Mouse (Mus musculus): ENCODE results near the gene Naa40. TPM values are rescaled to one million over a fixed set of nuclear protein-coding genes. Genes with fewer than 3 reads are reported as not detected.
A peak's percentile ranks its signal among the peaks of the same experiment; 100 is the strongest.

The Naa40 gene
- total RNA-seq, 1 experiment = 50.9 TPM

- Histone ChIP-seq H3K9ac (ENCODE audit: insufficient read depth, low read depth, low read length, poor library complexity, severe bottlenecking) (peak overlapping the region; percentile 72; the same call in 1 of the 2 replicates), H3K9me3 (ENCODE audit: control insufficient read depth, insufficient read depth, low read depth, low read length) (no peaks in the 10 kb centered on the region), H3K27ac (ENCODE audit: insufficient read depth, low read depth, low read length, poor library complexity, severe bottlenecking) (peak overlapping the region; percentile 93), H3K4me3 (ENCODE audit: insufficient read depth in 1 of 2, low read depth in 1 of 2, low read length in 2 of 2, poor library complexity in 1 of 2, severe bottlenecking in 1 of 2) (peak overlapping the region; percentile 94 to 99), H3K4me1 (ENCODE audit: control insufficient read depth in 2 of 2, insufficient read depth in 2 of 2, low read length in 2 of 2, poor library complexity in 1 of 2) (peaks cover 8 to 30% of the 10 kb centered on the region in 2 experiments), H3K36me3 (ENCODE audit: control insufficient read depth, insufficient read depth, low read length, poor library complexity, severe bottlenecking) (peaks cover 20% of the 10 kb centered on the region)
- TF ChIP-seq HCFC1 (IDR thresholded peaks at IDR 0.05; ENCODE audit: borderline replicate concordance, insufficient read depth, low read length) (no peak), ZNF384 (IDR thresholded peaks at IDR 0.05; ENCODE audit: low read depth, low read length) (no peak)
- DNase-seq (ENCODE audit: low read depth, low spot score) = no peak
- in situ Hi-C loops (cut with MboI; ENCODE audit: low sequenced_read_pairs in 2 of 2, unreplicated experiment in 2 of 2) = no loop called here
These were observed 25.4 kb upstream of the Naa40 start for GRCm38 (mm10) chr19:7266421-7266831.

GRCm38 (mm10) chr19:7265478-7266191, 24.7 kb upstream of the Naa40 start:
- Histone ChIP-seq H3K9ac (ENCODE audit: insufficient read depth, low read depth, low read length, poor library complexity, severe bottlenecking) (peak overlapping the region; percentile 51), H3K36me3 (ENCODE audit: control insufficient read depth, insufficient read depth, low read length, poor library complexity, severe bottlenecking) (peaks cover 12% of the 10 kb centered on the region), H3K27ac (ENCODE audit: insufficient read depth, low read depth, low read length, poor library complexity, severe bottlenecking) (peak overlapping the region; percentile 93), H3K4me1 (ENCODE audit: control insufficient read depth in 2 of 2, insufficient read depth in 2 of 2, low read length in 2 of 2, poor library complexity in 1 of 2) (peaks cover 8 to 29% of the 10 kb centered on the region in 2 experiments), H3K9me3 (ENCODE audit: control insufficient read depth, insufficient read depth, low read depth, low read length) (no peaks in the 10 kb centered on the region), H3K4me3 (ENCODE audit: insufficient read depth in 1 of 2, low read depth in 1 of 2, low read length in 2 of 2, poor library complexity in 1 of 2, severe bottlenecking in 1 of 2) (peak overlapping the region; percentile 41 to 99)
- in situ Hi-C loops (cut with MboI; ENCODE audit: low sequenced_read_pairs in 2 of 2, unreplicated experiment in 2 of 2) = no loop called here
- TF ChIP-seq MAFK (IDR thresholded peaks at IDR 0.05; ENCODE audit: insufficient read depth, low read depth, low read length) (no peak), CHD2 (IDR thresholded peaks at IDR 0.05; ENCODE audit: low read depth, low read length) (no peak), ZNF384 (IDR thresholded peaks at IDR 0.05; ENCODE audit: low read depth, low read length) (no peak), HCFC1 (IDR thresholded peaks at IDR 0.05; ENCODE audit: borderline replicate concordance, insufficient read depth, low read length) (no peak), ZC3H11A (IDR thresholded peaks at IDR 0.05; ENCODE audit: borderline replicate concordance, low read depth, low read length) (no peak)
- no peak for DNase-seq (ENCODE audit: low read depth, low spot score)

- Histone ChIP-seq H3K4me1 (ENCODE audit: control insufficient read depth in 2 of 2, insufficient read depth in 2 of 2, low read length in 2 of 2, poor library complexity in 1 of 2) (peaks cover 8 to 28% of the 10 kb centered on the region in 2 experiments), H3K4me3 (ENCODE audit: insufficient read depth in 1 of 2, low read depth in 1 of 2, low read length in 2 of 2, poor library complexity in 1 of 2, severe bottlenecking in 1 of 2) (peak overlapping the region; percentile 55 to 69), H3K27ac (ENCODE audit: insufficient read depth, low read depth, low read length, poor library complexity, severe bottlenecking) (peak overlapping the region; percentile 93), H3K9ac (ENCODE audit: insufficient read depth, low read depth, low read length, poor library complexity, severe bottlenecking) (peak overlapping the region; percentile 58), H3K9me3 (ENCODE audit: control insufficient read depth, insufficient read depth, low read depth, low read length) (no peaks in the 10 kb centered on the region), H3K36me3 (ENCODE audit: control insufficient read depth, insufficient read depth, low read length, poor library complexity, severe bottlenecking) (peaks cover 5% of the 10 kb centered on the region)
- DNase-seq (ENCODE audit: low read depth, low spot score) = peak; percentile 73
- in situ Hi-C loops (cut with MboI; ENCODE audit: low sequenced_read_pairs in 2 of 2, unreplicated experiment in 2 of 2) = no loop called here
- no peak for TF ChIP-seq CHD2 (IDR thresholded peaks at IDR 0.05; ENCODE audit: low read depth, low read length)
- TF ChIP-seq HCFC1 (IDR thresholded peaks at IDR 0.05; ENCODE audit: borderline replicate concordance, insufficient read depth, low read length) = no peak
- TF ChIP-seq ZC3H11A (IDR thresholded peaks at IDR 0.05; ENCODE audit: borderline replicate concordance, low read depth, low read length) = no peak
- TF ChIP-seq ZNF384 (IDR thresholded peaks at IDR 0.05; ENCODE audit: low read depth, low read length) = no peak
- no peak for TF ChIP-seq MAFK (IDR thresholded peaks at IDR 0.05; ENCODE audit: insufficient read depth, low read depth, low read length)
These were observed 23.9 kb upstream of the Naa40 start for GRCm38 (mm10) chr19:7264766-7265331.

GRCm38 (mm10) chr19:7264088-7264765, 23.2 kb upstream of the Naa40 start:
- in situ Hi-C loops (cut with MboI; ENCODE audit: low sequenced_read_pairs in 2 of 2, unreplicated experiment in 2 of 2) = no loop called here
- Histone ChIP-seq H3K36me3 (ENCODE audit: control insufficient read depth, insufficient read depth, low read length, poor library complexity, severe bottlenecking) (no peaks in the 10 kb centered on the region), H3K9me3 (ENCODE audit: control insufficient read depth, insufficient read depth, low read depth, low read length) (no peaks in the 10 kb centered on the region), H3K27ac (ENCODE audit: insufficient read depth, low read depth, low read length, poor library complexity, severe bottlenecking) (peak overlapping the region; percentile 93), H3K4me3 (ENCODE audit: insufficient read depth in 1 of 2, low read depth in 1 of 2, low read length in 2 of 2, poor library complexity in 1 of 2, severe bottlenecking in 1 of 2) (peak overlapping the region; percentile 55 to 69; a peak in 3 of 4 replicates), H3K4me1 (ENCODE audit: control insufficient read depth in 2 of 2, insufficient read depth in 2 of 2, low read length in 2 of 2, poor library complexity in 1 of 2) (peaks cover 8 to 28% of the 10 kb centered on the region in 2 experiments), H3K9ac (ENCODE audit: insufficient read depth, low read depth, low read length, poor library complexity, severe bottlenecking) (peak overlapping the region; percentile 48; the same call in 1 of the 2 replicates)
- TF ChIP-seq HCFC1 (IDR thresholded peaks at IDR 0.05; ENCODE audit: borderline replicate concordance, insufficient read depth, low read length) = peak; percentile 30; the same call in 1 of the 2 replicates
- TF ChIP-seq ZC3H11A (IDR thresholded peaks at IDR 0.05; ENCODE audit: borderline replicate concordance, low read depth, low read length) = peak; percentile 30; the same call in 1 of the 2 replicates
- no peak for TF ChIP-seq MAFK (IDR thresholded peaks at IDR 0.05; ENCODE audit: insufficient read depth, low read depth, low read length)
- TF ChIP-seq CHD2 (IDR thresholded peaks at IDR 0.05; ENCODE audit: low read depth, low read length) = no peak
- DNase-seq (ENCODE audit: low read depth, low spot score) = peak; percentile 87
